Mouse (Mus musculus): ENCODE measurements around the gene Pfkl. TPM values are rescaled to one million over a fixed set of nuclear protein-coding genes. Genes with fewer than 3 reads are reported as not detected.
A peak's percentile ranks its signal among the peaks of the same experiment; 100 is the strongest.

Pfkl gene
- 105 and 107 TPM in 2 replicates for polyA plus RNA-seq (2015; fragmentation: Nextera tagmentation; extraction: Ambion mirVana)

DNA sequence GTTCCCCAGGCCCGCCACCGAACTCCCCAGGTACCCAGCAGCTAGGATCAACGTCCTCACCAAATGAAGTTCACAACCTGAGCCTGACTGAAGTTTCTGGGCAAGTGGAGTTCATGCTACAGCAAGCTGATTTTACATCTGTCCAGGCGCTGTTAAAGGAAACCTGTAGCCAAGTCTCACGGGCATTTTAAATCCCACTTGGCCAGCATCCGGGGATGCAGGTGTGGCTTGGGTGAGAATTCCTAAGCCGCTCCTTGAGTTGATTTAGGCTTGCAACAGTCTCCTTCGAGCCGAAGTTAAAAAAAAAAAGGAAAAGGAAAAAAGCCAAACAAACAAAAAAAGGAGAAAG, at the start of gene Pfkl:
Pfkl (minus strand) TSS at position 139 of the 349 bp plus-strand sequence.
- Histone ChIP-seq H3K4me1 (peaks cover 28% of the 10 kb centered on the region), H3K9ac (replicated peaks) (peak within 1 kb of the TSS; percentile 92), H3K27ac (replicated peaks) (peak within 1 kb of the TSS; percentile 95), H3K4me2 (replicated peaks) (peak within 1 kb of the TSS; percentile 81), H3K36me3 (no peaks in the 10 kb centered on the region), H3K9me3 (no peaks in the 10 kb centered on the region), H3K4me3 (peak within 1 kb of the TSS; percentile 95), H3K27me3 (no peaks in the 10 kb centered on the region)
- no peak for ATAC-seq (replicated peaks)
- WGBS, result 1% methylated on average over 9 of the region's 9 CpGs

DNA sequence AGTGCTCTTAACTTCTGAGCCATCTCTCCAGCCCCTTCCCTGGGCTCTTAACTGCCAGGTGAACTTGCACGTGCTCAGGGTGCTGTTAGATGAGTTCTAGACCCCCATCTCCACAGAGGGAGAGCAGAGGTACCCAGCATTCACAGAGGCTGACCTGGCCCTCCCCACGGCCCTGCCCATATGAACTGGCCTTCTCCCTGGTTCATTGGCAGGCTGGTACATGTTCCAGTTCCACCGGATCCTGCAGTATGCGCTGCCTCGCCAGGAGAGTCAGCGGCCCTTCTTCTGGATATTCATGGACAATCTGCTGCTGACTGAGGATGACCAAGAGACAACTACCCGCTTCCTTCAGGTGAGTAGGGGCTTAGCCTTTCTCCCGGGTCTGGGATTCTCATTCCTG, 47.2 kb upstream of the Pfkl start:
- Histone ChIP-seq H3K4me3 (no peak overlapping the region), H3K9me3 (no peaks in the 10 kb centered on the region), H3K27me3 (no peaks in the 10 kb centered on the region), H3K9ac (replicated peaks) (no peak overlapping the region), H3K4me2 (replicated peaks) (no peak overlapping the region), H3K4me1 (no peaks in the 10 kb centered on the region), H3K27ac (replicated peaks) (no peak overlapping the region), H3K36me3 (no peaks in the 10 kb centered on the region)
- ATAC-seq (replicated peaks), result no peak
- WGBS, result 92% methylated on average over 8 of the region's 8 CpGs

DNA sequence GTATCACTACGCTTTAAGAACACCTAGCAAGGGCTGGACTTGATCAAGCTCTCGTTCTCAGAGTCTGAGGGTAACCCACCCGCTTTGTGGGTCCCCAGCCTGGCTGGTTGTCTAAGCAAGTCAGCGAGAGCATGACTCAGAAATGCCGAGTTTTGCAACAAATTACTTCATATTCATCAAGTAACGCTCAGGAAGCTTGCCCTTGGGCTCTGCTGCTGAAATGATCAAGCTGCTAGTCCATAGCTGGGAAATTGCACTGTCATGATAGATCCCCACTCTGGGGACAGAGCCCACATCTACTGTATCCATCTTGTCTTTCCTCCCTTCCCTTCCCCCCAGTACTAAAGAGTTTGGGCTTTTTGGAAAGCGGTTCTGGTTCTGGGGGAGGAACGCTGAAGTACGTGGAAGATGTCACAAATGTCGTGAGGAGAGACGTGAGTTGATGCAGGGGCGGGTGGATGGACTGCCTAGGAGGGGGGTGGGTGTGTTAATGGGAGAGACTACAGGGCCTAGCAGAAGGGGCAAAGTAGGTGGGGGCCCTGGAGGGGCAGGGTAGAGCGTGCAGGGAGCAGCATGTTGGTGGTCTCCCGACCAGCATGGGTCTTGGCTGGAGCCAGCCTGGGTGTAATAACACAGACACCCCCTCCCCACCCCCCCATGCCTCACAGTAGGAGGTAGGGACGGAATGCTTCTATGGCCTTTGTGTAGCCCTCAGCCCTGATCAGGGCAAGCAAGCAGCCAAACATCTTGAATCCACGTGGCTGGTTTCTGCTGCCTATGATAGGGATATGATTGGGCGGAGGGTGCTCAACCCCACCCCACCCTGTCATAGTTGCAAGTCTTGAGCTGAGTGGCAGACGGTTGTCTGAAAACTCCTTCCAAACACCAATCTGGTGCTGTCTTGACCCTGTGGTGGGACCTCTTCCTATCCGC, 45.0 kb upstream of the Pfkl start:
- Histone ChIP-seq H3K27ac (replicated peaks) (no peak overlapping the region), H3K27me3 (no peaks in the 10 kb centered on the region), H3K4me1 (no peaks in the 10 kb centered on the region), H3K4me3 (no peak overlapping the region), H3K4me2 (replicated peaks) (no peak overlapping the region), H3K9ac (replicated peaks) (no peak overlapping the region), H3K36me3 (no peaks in the 10 kb centered on the region), H3K9me3 (no peaks in the 10 kb centered on the region)
- no peak for ATAC-seq (replicated peaks)
- 73% methylated on average over 19 of the region's 19 CpGs for WGBS

DNA sequence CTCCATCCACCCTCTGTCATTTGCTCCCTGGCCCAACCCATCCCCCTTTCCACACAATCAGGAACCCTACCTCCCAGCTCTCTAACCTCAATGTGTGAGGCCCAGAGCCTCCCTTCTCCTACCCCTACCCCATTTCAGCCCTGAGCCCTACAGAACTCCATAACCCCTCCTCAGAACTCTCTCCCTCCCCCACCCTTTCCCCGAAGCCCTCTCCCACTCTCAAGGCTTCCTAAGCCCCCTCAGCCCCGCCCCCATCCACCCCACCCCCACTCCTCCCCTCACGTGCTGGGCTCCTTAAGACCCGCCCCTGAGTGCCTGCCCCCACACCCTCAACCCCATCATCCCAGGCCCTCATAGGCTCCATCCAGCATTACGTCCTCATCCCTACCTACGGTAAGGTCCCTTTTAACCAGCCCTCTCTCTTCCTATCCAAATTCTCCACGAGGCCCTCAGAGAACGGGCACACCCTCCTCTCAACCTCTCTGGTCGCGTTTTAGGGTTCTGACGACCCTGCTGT, 39.7 kb upstream of the Pfkl start:
- Histone ChIP-seq H3K27me3 (no peaks in the 10 kb centered on the region), H3K4me2 (replicated peaks) (no peak overlapping the region), H3K27ac (replicated peaks) (no peak overlapping the region), H3K9me3 (no peaks in the 10 kb centered on the region), H3K9ac (replicated peaks) (no peak overlapping the region), H3K36me3 (no peaks in the 10 kb centered on the region), H3K4me3 (no peak overlapping the region), H3K4me1 (no peaks in the 10 kb centered on the region)
- WGBS, result 63% methylated on average over 11 of the region's 11 CpGs
- no peak for ATAC-seq (replicated peaks)

DNA sequence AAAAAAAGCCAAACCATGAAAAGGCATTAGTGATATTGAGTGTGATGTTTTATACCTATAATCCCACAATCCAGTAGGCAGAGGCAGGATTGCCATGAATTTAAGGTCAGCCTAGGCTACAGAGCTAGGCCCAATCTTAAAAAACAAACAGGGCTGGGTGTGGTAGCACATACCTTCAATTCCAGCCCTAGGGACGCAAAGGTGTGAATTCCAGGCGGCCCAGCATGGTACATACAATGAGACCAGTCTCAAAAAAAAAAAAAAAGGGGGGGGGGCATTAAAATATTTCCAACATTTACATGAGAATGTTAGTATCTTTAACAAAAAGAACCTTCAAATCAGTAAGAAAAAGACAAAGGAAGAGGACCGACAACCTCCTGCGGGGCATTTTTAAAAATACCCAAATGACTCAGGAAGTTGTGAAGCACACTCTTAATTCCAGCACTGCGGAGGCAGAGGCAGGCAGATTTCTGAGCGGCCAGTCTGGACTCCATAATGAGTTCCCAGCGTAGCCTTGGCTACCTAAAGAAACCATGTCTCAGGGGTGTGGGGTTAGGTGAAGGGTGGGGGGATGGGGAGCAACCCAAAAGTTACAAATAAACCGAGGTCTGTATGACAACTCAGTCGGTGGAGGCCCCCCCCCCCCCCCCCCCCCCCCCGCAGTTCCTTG, 38.3 kb upstream of the Pfkl start:
- H3K4me3 ChIP-seq, result no peak overlapping the region
- no peak overlapping the region for H3K27ac ChIP-seq (replicated peaks)
- no peak for ATAC-seq (replicated peaks)
- H3K4me1 ChIP-seq, result peaks cover 4% of the 10 kb centered on the region; the same call in 1 of the 2 replicates
- WGBS, result 92% methylated on average over 9 of the region's 10 CpGs
- no peak overlapping the region for H3K4me2 ChIP-seq (replicated peaks)
- no peaks in the 10 kb centered on the region for H3K9me3 ChIP-seq
- no peaks in the 10 kb centered on the region for H3K27me3 ChIP-seq
- H3K36me3 ChIP-seq, result no peaks in the 10 kb centered on the region
- no peak overlapping the region for H3K9ac ChIP-seq (replicated peaks)

DNA sequence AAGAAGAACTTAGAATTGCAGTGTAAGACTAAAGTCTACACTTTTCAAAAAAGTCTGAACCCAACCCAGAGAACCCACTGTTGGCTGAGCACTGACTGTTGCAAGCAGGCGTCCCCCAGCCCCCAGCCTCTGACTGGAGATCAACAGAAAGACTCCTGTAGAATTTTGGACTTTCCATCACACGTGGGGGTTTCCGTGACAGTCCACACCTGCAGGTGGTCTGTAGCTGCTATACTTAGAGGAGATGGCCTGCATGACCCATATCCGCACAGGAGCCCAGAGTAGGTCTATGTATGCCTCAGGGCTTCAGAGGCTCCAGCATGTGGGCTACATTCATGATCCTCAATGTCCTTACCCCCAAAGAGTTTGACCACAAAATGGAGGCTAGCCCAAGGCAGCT, 36.5 kb upstream of the Pfkl start:
- no peaks in the 10 kb centered on the region for H3K27me3 ChIP-seq
- no peak overlapping the region for H3K4me2 ChIP-seq (replicated peaks)
- H3K36me3 ChIP-seq, result no peaks in the 10 kb centered on the region
- H3K4me1 ChIP-seq, result peaks cover 8% of the 10 kb centered on the region; the same call in 1 of the 2 replicates
- ATAC-seq (replicated peaks), result no peak
- 76% methylated on average over 4 of the region's 4 CpGs for WGBS
- no peak overlapping the region for H3K9ac ChIP-seq (replicated peaks)
- H3K9me3 ChIP-seq, result no peaks in the 10 kb centered on the region
- no peak overlapping the region for H3K27ac ChIP-seq (replicated peaks)
- H3K4me3 ChIP-seq, result no peak overlapping the region

DNA sequence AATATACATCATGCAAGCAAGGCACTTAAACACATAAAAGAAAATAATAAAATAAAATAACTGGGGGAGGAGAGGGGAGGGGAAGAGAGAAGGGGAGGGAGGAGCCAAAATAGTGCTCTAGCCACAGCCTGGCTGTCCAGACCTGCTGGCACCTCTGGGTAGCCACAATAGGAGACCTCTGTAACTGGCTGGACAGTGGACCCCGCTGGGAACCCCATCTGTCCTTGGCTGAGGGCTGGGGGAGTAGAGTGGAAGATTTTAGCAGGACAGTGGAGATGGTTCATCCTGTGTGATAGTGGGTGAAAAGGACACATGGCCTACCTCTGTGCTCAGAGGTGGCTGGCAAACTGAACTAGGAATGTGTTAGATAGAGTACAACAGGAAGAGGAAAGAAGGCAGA, 34.6 kb upstream of the Pfkl start:
- Histone ChIP-seq H3K4me3 (no peak overlapping the region), H3K4me2 (replicated peaks) (no peak overlapping the region), H3K27ac (replicated peaks) (no peak overlapping the region), H3K9me3 (no peaks in the 10 kb centered on the region), H3K27me3 (no peaks in the 10 kb centered on the region), H3K36me3 (no peaks in the 10 kb centered on the region), H3K9ac (replicated peaks) (no peak overlapping the region), H3K4me1 (peaks cover 8% of the 10 kb centered on the region; the same call in 1 of the 2 replicates)
- no peak for ATAC-seq (replicated peaks)
- WGBS, result 65% methylated on average over 1 of the region's 1 CpGs

DNA sequence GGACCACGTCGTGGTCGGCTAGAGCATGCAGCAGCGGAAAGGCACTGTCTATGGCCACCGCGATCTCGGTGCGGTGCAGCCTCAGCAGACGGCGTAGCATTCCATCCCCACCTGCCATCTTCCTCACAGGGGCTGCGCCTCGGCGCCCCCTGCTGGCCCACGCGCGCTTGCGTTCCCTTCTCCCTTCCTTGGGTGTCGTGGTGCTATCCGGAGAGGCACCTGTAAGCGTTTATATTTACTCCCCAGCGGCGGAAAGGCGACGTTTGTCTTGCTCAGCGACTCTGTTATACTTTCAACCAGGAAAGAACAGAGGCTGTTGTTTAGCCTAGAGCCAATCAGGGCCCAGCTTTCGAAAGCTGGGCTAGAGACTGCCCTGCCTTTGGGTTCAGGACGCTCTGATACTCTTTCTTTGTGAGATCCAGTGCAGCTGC, 33.5 kb upstream of the Pfkl start, which contains the start of gene Aire:
Aire (minus strand) TSS at position 205 of the 431 bp plus-strand sequence.
- Histone ChIP-seq H3K36me3 (no peaks in the 10 kb centered on the region), H3K4me1 (peaks cover 8% of the 10 kb centered on the region; the same call in 1 of the 2 replicates), H3K9me3 (no peaks in the 10 kb centered on the region), H3K4me2 (replicated peaks) (peak within 1 kb of the TSS; percentile 47), H3K9ac (replicated peaks) (no peak within 1 kb of the TSS), H3K27me3 (no peaks in the 10 kb centered on the region), H3K4me3 (peak within 1 kb of the TSS; percentile 24), H3K27ac (replicated peaks) (no peak within 1 kb of the TSS)
- ATAC-seq (replicated peaks), result peak; percentile 72
- WGBS, result under 1% methylated on average over 27 of the region's 27 CpGs

DNA sequence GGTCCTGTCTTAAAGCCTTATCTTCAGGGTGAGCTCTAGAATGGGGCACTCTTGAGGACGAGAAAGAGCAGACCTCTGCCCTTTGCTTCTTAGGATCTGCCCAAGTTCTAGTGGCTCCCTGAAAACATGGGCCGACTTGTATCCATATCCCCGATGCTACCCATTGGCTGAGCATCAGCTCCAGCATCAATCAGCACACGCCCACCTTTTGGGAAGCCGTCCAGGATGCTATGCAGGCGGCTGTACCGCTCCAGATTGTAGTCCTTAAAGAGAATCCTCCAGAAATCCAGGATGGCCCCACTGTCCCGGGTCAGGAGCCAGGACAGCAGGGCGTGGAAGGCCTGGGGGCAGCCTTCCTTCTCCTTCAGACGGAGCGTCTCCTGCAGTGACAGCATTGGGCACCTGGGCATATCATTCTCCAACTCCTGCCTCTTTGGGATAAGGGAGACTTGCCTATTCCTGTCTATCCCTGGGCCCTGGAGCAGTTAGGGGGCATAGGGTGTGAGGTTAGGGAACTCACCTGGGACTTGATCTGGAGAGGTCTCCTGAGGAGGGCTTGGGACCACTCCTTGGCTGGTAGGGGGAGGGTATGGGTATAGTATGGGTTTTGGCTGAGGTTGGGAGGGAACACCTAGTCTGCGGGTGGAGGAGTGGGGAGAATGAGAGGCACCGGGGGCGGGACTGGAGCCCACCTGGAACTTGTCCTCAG, 33.0 kb upstream of the Pfkl start:
- WGBS, result 58% methylated on average over 14 of the region's 14 CpGs
- Histone ChIP-seq H3K4me3 (peak overlapping the region; percentile 24), H3K9ac (replicated peaks) (no peak overlapping the region), H3K4me2 (replicated peaks) (peak overlapping the region; percentile 47), H3K9me3 (no peaks in the 10 kb centered on the region), H3K36me3 (no peaks in the 10 kb centered on the region), H3K27ac (replicated peaks) (no peak overlapping the region), H3K27me3 (no peaks in the 10 kb centered on the region), H3K4me1 (peaks cover 8% of the 10 kb centered on the region; the same call in 1 of the 2 replicates)
- peak; percentile 41 for ATAC-seq (replicated peaks)

DNA sequence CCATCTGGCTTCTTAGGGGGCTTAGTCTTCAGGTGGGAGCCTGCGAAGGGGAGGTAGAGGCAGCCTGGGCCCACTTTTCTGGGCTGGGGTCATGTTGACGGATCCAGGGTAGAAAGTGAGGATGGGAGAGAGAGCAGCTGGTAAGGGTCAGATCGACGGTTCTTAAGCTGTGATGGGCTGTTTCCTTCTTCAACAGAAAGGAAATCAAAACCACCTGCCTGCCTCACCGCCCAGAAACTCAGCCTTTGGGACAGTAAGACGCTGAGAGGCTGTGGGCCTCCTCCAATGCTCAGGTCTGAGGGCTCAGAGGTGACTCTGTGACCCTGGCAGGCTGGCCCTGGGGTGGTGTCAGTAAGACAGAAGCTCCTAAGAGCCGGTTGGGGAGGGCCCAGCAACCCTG, 32.2 kb upstream of the Pfkl start:
- no peaks in the 10 kb centered on the region for H3K27me3 ChIP-seq
- no peak overlapping the region for H3K9ac ChIP-seq (replicated peaks)
- H3K4me3 ChIP-seq, result no peak overlapping the region
- H3K27ac ChIP-seq (replicated peaks), result no peak overlapping the region
- WGBS, result 83% methylated on average over 7 of the region's 7 CpGs
- ATAC-seq (replicated peaks), result no peak
- peaks cover 8% of the 10 kb centered on the region; the same call in 1 of the 2 replicates for H3K4me1 ChIP-seq
- H3K9me3 ChIP-seq, result no peaks in the 10 kb centered on the region
- H3K4me2 ChIP-seq (replicated peaks), result no peak overlapping the region
- H3K36me3 ChIP-seq, result no peaks in the 10 kb centered on the region

DNA sequence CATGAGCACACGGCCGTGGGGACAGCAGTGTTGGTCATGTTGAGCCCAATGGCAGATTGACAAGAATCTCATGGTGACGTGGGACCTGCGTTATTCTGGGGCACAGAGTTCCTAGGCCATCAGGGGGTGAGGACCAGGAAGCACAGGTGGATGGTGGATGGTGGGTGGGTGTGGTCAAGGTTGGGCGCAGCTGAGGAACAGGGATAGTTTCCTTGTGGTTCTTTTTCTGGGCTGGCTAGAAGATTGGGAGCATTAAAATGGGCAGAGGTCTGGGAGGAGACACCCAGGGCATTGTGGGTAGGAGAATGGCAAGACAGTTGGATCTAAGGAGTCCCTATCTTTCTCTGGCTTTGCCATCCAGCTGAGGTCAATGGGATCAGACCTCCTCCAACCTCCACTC, 31.8 kb upstream of the Pfkl start, which contains the start of gene Dnmt3l:
Dnmt3l (plus strand) TSS at position 301 of the 400 bp plus-strand sequence.
- no peak for ATAC-seq (replicated peaks)
- no peak within 1 kb of the TSS for H3K4me3 ChIP-seq
- no peak within 1 kb of the TSS for H3K4me2 ChIP-seq (replicated peaks)
- H3K9me3 ChIP-seq, result no peaks in the 10 kb centered on the region
- H3K27ac ChIP-seq (replicated peaks), result no peak within 1 kb of the TSS
- H3K36me3 ChIP-seq, result no peaks in the 10 kb centered on the region
- 95% methylated on average over 5 of the region's 5 CpGs for WGBS
- H3K4me1 ChIP-seq, result peaks cover 8% of the 10 kb centered on the region; the same call in 1 of the 2 replicates
- no peak within 1 kb of the TSS for H3K9ac ChIP-seq (replicated peaks)
- no peaks in the 10 kb centered on the region for H3K27me3 ChIP-seq

Measured in forebrain, embryonic 15.5 days (tissue).